Mouse (Mus musculus) heart, postnatal 14 days (tissue): Measurements from ENCODE around the gene Ambra1. TPM values are rescaled to one million over a fixed set of nuclear protein-coding genes. Genes with fewer than 3 reads are reported as not detected.

Experiments used
- DNase-seq, 2 experiments: peaks; one replicate each; pipeline ENCODE4 v3.0.0; 2021 to 2022
- intact Hi-C: fragments of 180-260 bp; cut with DNase I; formaldehyde crosslinking; loops from one replicate; pipeline ENCODE4 v1.15.1; 2025
- total RNA-seq, 2 experiments: library from RNA; stranded (reverse); gene quantifications; 2 replicates each; pipeline ENCODE4 v1.2.3; 2021

The Ambra1 gene
- total RNA-seq, 2 experiments from 2014 or later, result 19.4 to 19.6 TPM

- DNase-seq, result peak; percentile 50 to 62
- intact Hi-C loops, result loop anchor here (10.0 kb wide), 1 partner anchor 503 kb away; the partner anchor contains the start of gene Cry2
Observed at GRCm38 (mm10) chr2:91931328-91932159, 201.6 kb downstream of the Ambra1 start.

- intact Hi-C loops, result loop anchor here (10.0 kb wide), 1 partner anchor 503 kb away; the partner anchor contains the start of gene Cry2
- DNase-seq, result no peak
Observed at GRCm38 (mm10) chr2:91932160-91932711, 202.3 kb downstream of the Ambra1 start, which contains the start of gene Mdk. Mdk (minus strand) TSS chr2:91932297.

GRCm38 (mm10) chr2:91932737-91933350, 202.9 kb downstream of the Ambra1 start:
- intact Hi-C loops, result loop anchor here (10.0 kb wide), 1 partner anchor 502 kb away; the partner anchor contains the start of gene Cry2
- DNase-seq, result no peak

GRCm38 (mm10) chr2:91933471-91933870, 203.5 kb downstream of the Ambra1 start:
- intact Hi-C loops, result loop anchor here (10.0 kb wide), 1 partner anchor 501 kb away; the partner anchor contains the start of gene Cry2
- no peak for DNase-seq

GRCm38 (mm10) chr2:91934016-91934415, 204.1 kb downstream of the Ambra1 start:
- intact Hi-C loops, result loop anchor here (10.0 kb wide), 1 partner anchor 501 kb away; the partner anchor contains the start of gene Cry2

GRCm38 (mm10) chr2:91934826-91935525, 205.0 kb downstream of the Ambra1 start:
- intact Hi-C loops, result loop anchor here (10.0 kb wide), 1 partner anchor 500 kb away; the partner anchor contains the start of gene Cry2
- DNase-seq, result no peak

More at GRCm38 (mm10) chr2:91934016-91934415, 204.1 kb downstream of the Ambra1 start:
- DNase-seq, result no peak

- no peak for DNase-seq
- intact Hi-C loops, result loop anchor here (10.0 kb wide), 1 partner anchor 499 kb away; the partner anchor contains the start of gene Cry2
Observed at GRCm38 (mm10) chr2:91936154-91936553, 206.2 kb downstream of the Ambra1 start.

GRCm38 (mm10) chr2:91939303-91939935, 209.5 kb downstream of the Ambra1 start:
- DNase-seq, result no peak
- intact Hi-C loops, result loop anchor here (10.0 kb wide), 1 partner anchor 495 kb away; the partner anchor contains the start of gene Cry2

GRCm38 (mm10) chr2:91942356-91942755, 212.4 kb downstream of the Ambra1 start:
- intact Hi-C loops, result loop anchor here (5.0 kb wide), 1 partner anchor 115 kb away; no protein-coding TSS in a partner anchor
- DNase-seq, result no peak

- DNase-seq, result peak; percentile 83 to 87
- intact Hi-C loops, result loop anchor here (2.0 to 5.0 kb wide), 3 partner anchors 14 to 113 kb away; no protein-coding TSS in a partner anchor
Observed at GRCm38 (mm10) chr2:91944170-91944950, 214.4 kb downstream of the Ambra1 start.

- no peak for DNase-seq
- intact Hi-C loops, result loop anchor here (2.0 kb wide), 2 partner anchors 13 to 41 kb away; no protein-coding TSS in a partner anchor
Observed at GRCm38 (mm10) chr2:91945483-91945882, 215.5 kb downstream of the Ambra1 start, which contains the start of gene Gm9821. Gm9821 (plus strand) TSS chr2:91945703.

GRCm38 (mm10) chr2:91946836-91947235, 216.9 kb downstream of the Ambra1 start:
- intact Hi-C loops, result loop anchor here (1.0 kb wide), 1 partner anchor 15 kb away; no protein-coding TSS in a partner anchor
- peak; percentile 62 to 68 for DNase-seq

- DNase-seq, result no peak
- intact Hi-C loops, result no loop called here
Observed at GRCm38 (mm10) chr2:91947397-91948150, 217.6 kb downstream of the Ambra1 start.

- intact Hi-C loops, result no loop called here
- no peak for DNase-seq
Observed at GRCm38 (mm10) chr2:91948151-91948509, 218.2 kb downstream of the Ambra1 start.

- intact Hi-C loops, result no loop called here
- DNase-seq, result no peak
Observed at GRCm38 (mm10) chr2:91948792-91949241, 218.9 kb downstream of the Ambra1 start.

- intact Hi-C loops, result no loop called here
- peak; percentile 67 to 77 for DNase-seq
Observed at GRCm38 (mm10) chr2:91949411-91950274, 219.7 kb downstream of the Ambra1 start.
